Mouse (Mus musculus): ENCODE data around the gene Thbs2. TPM values are rescaled to one million over a fixed set of nuclear protein-coding genes. Genes with fewer than 3 reads are reported as not detected.

Gene Thbs2
- polyA plus RNA-seq, 1 experiment from 2014 or later, result 32.6 TPM

DNA sequence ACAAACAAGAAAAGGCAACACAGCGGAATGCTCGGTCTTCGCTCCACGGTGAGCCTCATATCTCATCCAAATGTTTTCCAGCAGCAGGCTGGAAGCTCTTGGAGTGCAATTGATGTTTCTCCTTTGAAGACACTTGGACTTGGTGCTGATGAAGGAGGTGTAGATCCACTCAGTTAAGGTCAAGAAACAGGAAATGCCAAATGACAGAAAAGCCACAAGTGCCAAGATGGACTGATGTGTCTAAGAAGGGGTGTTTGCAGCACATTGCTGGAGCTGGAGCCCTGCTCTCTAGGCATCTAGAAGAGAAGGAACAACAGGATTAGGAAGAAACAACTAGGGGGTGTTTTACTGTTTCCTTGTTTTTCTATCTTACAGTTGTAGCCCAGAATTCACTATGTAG, 26.8 kb downstream of the Thbs2 start:
- Histone ChIP-seq H3K4me3 (ENCODE audit: low read depth, low read length) (no peak overlapping the region), H3K9me3 (ENCODE audit: control insufficient read depth, low read depth, low read length) (no peaks in the 10 kb centered on the region), H3K36me3 (ENCODE audit: control insufficient read depth, insufficient read depth, low read length) (peaks cover 3% of the 10 kb centered on the region; the same call in 1 of the 2 replicates), H3K27me3 (ENCODE audit: control insufficient read depth, insufficient read depth, low read length) (no peaks in the 10 kb centered on the region), H3K4me2 (replicated peaks; ENCODE audit: low read depth, low read length) (no peak overlapping the region), H3K9ac (replicated peaks; ENCODE audit: low read depth, low read length) (no peak overlapping the region), H3K4me1 (ENCODE audit: control insufficient read depth, insufficient read depth, low read length) (no peaks in the 10 kb centered on the region), H3K27ac (ENCODE audit: low read length) (no peak overlapping the region)
- ATAC-seq (ENCODE audit: insufficient number of reproducible peaks, insufficient read depth, low FRiP score, low read depth), result no peak
- 52% methylated on average over 4 of the region's 4 CpGs for WGBS

- no peak overlapping the region for H3K27ac ChIP-seq (ENCODE audit: low read length)
- no peaks in the 10 kb centered on the region for H3K4me1 ChIP-seq (ENCODE audit: control insufficient read depth, insufficient read depth, low read length)
- no peak overlapping the region for H3K9ac ChIP-seq (replicated peaks; ENCODE audit: low read depth, low read length)
- no peaks in the 10 kb centered on the region for H3K9me3 ChIP-seq (ENCODE audit: control insufficient read depth, low read depth, low read length)
- 65% methylated on average over 2 of the region's 2 CpGs for WGBS
- H3K4me2 ChIP-seq (replicated peaks; ENCODE audit: low read depth, low read length), result no peak overlapping the region
- H3K36me3 ChIP-seq (ENCODE audit: control insufficient read depth, insufficient read depth, low read length), result peaks cover 3% of the 10 kb centered on the region; the same call in 1 of the 2 replicates
- H3K4me3 ChIP-seq (ENCODE audit: low read depth, low read length), result no peak overlapping the region
- no peak for ATAC-seq (ENCODE audit: insufficient number of reproducible peaks, insufficient read depth, low FRiP score, low read depth)
- no peaks in the 10 kb centered on the region for H3K27me3 ChIP-seq (ENCODE audit: control insufficient read depth, insufficient read depth, low read length)
Measured at GRCm38 (mm10) chr17:14666451-14666850, 27.6 kb downstream of the Thbs2 start.

DNA sequence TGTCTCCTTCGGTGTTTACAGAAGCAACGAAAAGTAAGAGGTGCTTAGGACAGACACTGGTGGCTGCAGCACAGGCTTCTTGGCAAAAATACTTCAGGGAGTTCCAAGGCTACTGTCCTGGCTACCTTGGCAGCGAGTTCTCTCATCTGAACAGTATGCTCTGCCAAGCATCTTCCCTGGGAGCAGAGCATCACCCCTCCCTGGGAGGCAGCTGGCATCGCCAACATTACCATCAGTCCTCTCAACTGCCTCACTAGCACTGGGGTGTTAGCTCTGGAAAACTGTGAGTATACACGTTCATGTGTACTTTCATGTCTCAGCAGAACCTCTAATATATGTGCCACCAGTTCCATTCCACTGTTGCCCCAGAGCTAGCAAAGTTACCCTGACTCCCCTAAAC, 30.7 kb downstream of the Thbs2 start:
- no peak overlapping the region for H3K4me3 ChIP-seq (ENCODE audit: low read depth, low read length)
- H3K9ac ChIP-seq (replicated peaks; ENCODE audit: low read depth, low read length), result no peak overlapping the region
- 80% methylated on average over 5 of the region's 5 CpGs for WGBS
- ATAC-seq (ENCODE audit: insufficient number of reproducible peaks, insufficient read depth, low FRiP score, low read depth), result no peak
- H3K36me3 ChIP-seq (ENCODE audit: control insufficient read depth, insufficient read depth, low read length), result no peaks in the 10 kb centered on the region
- H3K9me3 ChIP-seq (ENCODE audit: control insufficient read depth, low read depth, low read length), result no peaks in the 10 kb centered on the region
- no peaks in the 10 kb centered on the region for H3K4me1 ChIP-seq (ENCODE audit: control insufficient read depth, insufficient read depth, low read length)
- H3K4me2 ChIP-seq (replicated peaks; ENCODE audit: low read depth, low read length), result no peak overlapping the region
- H3K27ac ChIP-seq (ENCODE audit: low read length), result no peak overlapping the region
- no peaks in the 10 kb centered on the region for H3K27me3 ChIP-seq (ENCODE audit: control insufficient read depth, insufficient read depth, low read length)

DNA sequence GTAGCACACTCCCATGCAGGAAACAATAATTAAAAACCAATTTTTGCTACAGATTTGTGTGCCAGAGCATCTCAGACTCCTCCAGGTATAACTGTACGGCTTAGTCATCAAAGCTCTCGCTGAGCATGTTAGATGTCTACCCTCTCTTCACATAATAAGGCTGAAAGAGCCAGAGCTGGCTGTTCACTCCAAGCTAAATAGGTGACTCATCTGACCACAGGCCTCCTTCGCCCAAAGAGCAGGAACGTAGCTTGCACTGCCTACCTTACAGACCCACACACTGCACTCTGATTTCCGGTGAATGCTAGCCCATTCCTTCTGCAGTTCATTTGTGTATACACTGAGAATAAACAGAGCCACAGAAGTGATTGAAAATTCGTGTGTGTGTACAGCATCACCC, 31.6 kb downstream of the Thbs2 start:
- Histone ChIP-seq H3K9me3 (ENCODE audit: control insufficient read depth, low read depth, low read length) (no peaks in the 10 kb centered on the region), H3K4me2 (replicated peaks; ENCODE audit: low read depth, low read length) (no peak overlapping the region), H3K36me3 (ENCODE audit: control insufficient read depth, insufficient read depth, low read length) (no peaks in the 10 kb centered on the region), H3K27ac (ENCODE audit: low read length) (no peak overlapping the region), H3K4me1 (ENCODE audit: control insufficient read depth, insufficient read depth, low read length) (0 out of 2 replicates have a peak, but pooled peaks cover 2% of the 10 kb centered on the region), H3K27me3 (ENCODE audit: control insufficient read depth, insufficient read depth, low read length) (no peaks in the 10 kb centered on the region), H3K9ac (replicated peaks; ENCODE audit: low read depth, low read length) (no peak overlapping the region), H3K4me3 (ENCODE audit: low read depth, low read length) (no peak overlapping the region)
- 67% methylated on average over 6 of the region's 6 CpGs for WGBS
- ATAC-seq (ENCODE audit: insufficient number of reproducible peaks, insufficient read depth, low FRiP score, low read depth), result no peak

- WGBS, result 60% methylated on average over 4 of the region's 4 CpGs
- H3K4me2 ChIP-seq (replicated peaks; ENCODE audit: low read depth, low read length), result no peak overlapping the region
Measured at GRCm38 (mm10) chr17:14659746-14660145, 34.3 kb downstream of the Thbs2 start.

GRCm38 (mm10) chr17:14658123-14658522, 35.9 kb downstream of the Thbs2 start:
- no peak overlapping the region for H3K4me2 ChIP-seq (replicated peaks; ENCODE audit: low read depth, low read length)
- H3K36me3 ChIP-seq (ENCODE audit: control insufficient read depth, insufficient read depth, low read length), result no peaks in the 10 kb centered on the region
- H3K4me1 ChIP-seq (ENCODE audit: control insufficient read depth, insufficient read depth, low read length), result 0 out of 2 replicates have a peak, but pooled peaks cover 2% of the 10 kb centered on the region
- no peak for ATAC-seq (ENCODE audit: insufficient number of reproducible peaks, insufficient read depth, low FRiP score, low read depth)
- no peak overlapping the region for H3K4me3 ChIP-seq (ENCODE audit: low read depth, low read length)
- H3K27ac ChIP-seq (ENCODE audit: low read length), result no peak overlapping the region; the same call in 1 of the 2 replicates
- H3K27me3 ChIP-seq (ENCODE audit: control insufficient read depth, insufficient read depth, low read length), result no peaks in the 10 kb centered on the region
- H3K9me3 ChIP-seq (ENCODE audit: control insufficient read depth, low read depth, low read length), result no peaks in the 10 kb centered on the region
- H3K9ac ChIP-seq (replicated peaks; ENCODE audit: low read depth, low read length), result no peak overlapping the region
- WGBS, result 83% methylated on average over 2 of the region's 2 CpGs

More at GRCm38 (mm10) chr17:14659746-14660145, 34.3 kb downstream of the Thbs2 start:
- no peaks in the 10 kb centered on the region for H3K9me3 ChIP-seq (ENCODE audit: control insufficient read depth, low read depth, low read length)
- no peak overlapping the region for H3K4me3 ChIP-seq (ENCODE audit: low read depth, low read length)
- no peak overlapping the region for H3K9ac ChIP-seq (replicated peaks; ENCODE audit: low read depth, low read length)
- H3K36me3 ChIP-seq (ENCODE audit: control insufficient read depth, insufficient read depth, low read length), result no peaks in the 10 kb centered on the region
- 0 out of 2 replicates have a peak, but pooled peaks cover 2% of the 10 kb centered on the region for H3K4me1 ChIP-seq (ENCODE audit: control insufficient read depth, insufficient read depth, low read length)
- H3K27ac ChIP-seq (ENCODE audit: low read length), result no peak overlapping the region
- H3K27me3 ChIP-seq (ENCODE audit: control insufficient read depth, insufficient read depth, low read length), result no peaks in the 10 kb centered on the region
- no peak for ATAC-seq (ENCODE audit: insufficient number of reproducible peaks, insufficient read depth, low FRiP score, low read depth)

- Histone ChIP-seq H3K27ac (ENCODE audit: low read length) (peak overlapping the region; percentile 34; the same call in 1 of the 2 replicates), H3K4me2 (replicated peaks; ENCODE audit: low read depth, low read length) (no peak overlapping the region), H3K4me3 (ENCODE audit: low read depth, low read length) (no peak overlapping the region), H3K9ac (replicated peaks; ENCODE audit: low read depth, low read length) (no peak overlapping the region), H3K27me3 (ENCODE audit: control insufficient read depth, insufficient read depth, low read length) (no peaks in the 10 kb centered on the region), H3K4me1 (ENCODE audit: control insufficient read depth, insufficient read depth, low read length) (0 out of 2 replicates have a peak, but pooled peaks cover 2% of the 10 kb centered on the region), H3K9me3 (ENCODE audit: control insufficient read depth, low read depth, low read length) (no peaks in the 10 kb centered on the region), H3K36me3 (ENCODE audit: control insufficient read depth, insufficient read depth, low read length) (no peaks in the 10 kb centered on the region)
- no peak for ATAC-seq (ENCODE audit: insufficient number of reproducible peaks, insufficient read depth, low FRiP score, low read depth)
Measured at GRCm38 (mm10) chr17:14657123-14657522, 36.9 kb downstream of the Thbs2 start.

DNA sequence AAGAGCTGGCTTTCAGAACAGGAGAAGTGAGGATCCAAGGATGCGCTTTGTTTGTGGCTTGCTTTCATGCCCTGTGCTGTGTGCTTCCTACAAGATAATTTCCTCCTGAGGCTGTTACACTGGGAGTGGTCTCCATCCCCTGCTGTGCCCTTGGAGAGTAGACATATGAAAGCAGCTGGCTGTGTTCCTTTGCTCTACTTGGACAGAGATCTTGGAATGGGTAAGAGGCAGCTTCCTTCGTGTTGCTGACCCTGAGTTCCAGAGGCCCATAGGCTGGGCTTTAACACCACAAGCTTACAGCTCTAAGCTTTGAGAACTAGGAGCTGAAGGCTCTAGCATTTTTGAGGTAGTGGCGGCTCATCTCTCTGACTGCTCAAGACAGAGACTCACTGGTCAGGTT, 39.1 kb downstream of the Thbs2 start:
- H3K4me2 ChIP-seq (replicated peaks; ENCODE audit: low read depth, low read length), result no peak overlapping the region
- H3K27ac ChIP-seq (ENCODE audit: low read length), result no peak overlapping the region; the same call in 1 of the 2 replicates
- no peak overlapping the region for H3K9ac ChIP-seq (replicated peaks; ENCODE audit: low read depth, low read length)
- no peak for ATAC-seq (ENCODE audit: insufficient number of reproducible peaks, insufficient read depth, low FRiP score, low read depth)
- H3K9me3 ChIP-seq (ENCODE audit: control insufficient read depth, low read depth, low read length), result no peaks in the 10 kb centered on the region
- 0 out of 2 replicates have a peak, but pooled peaks cover 2% of the 10 kb centered on the region for H3K4me1 ChIP-seq (ENCODE audit: control insufficient read depth, insufficient read depth, low read length)
- H3K36me3 ChIP-seq (ENCODE audit: control insufficient read depth, insufficient read depth, low read length), result no peaks in the 10 kb centered on the region
- no peaks in the 10 kb centered on the region for H3K27me3 ChIP-seq (ENCODE audit: control insufficient read depth, insufficient read depth, low read length)
- no peak overlapping the region for H3K4me3 ChIP-seq (ENCODE audit: low read depth, low read length)
- WGBS, result 63% methylated on average over 3 of the region's 3 CpGs

DNA sequence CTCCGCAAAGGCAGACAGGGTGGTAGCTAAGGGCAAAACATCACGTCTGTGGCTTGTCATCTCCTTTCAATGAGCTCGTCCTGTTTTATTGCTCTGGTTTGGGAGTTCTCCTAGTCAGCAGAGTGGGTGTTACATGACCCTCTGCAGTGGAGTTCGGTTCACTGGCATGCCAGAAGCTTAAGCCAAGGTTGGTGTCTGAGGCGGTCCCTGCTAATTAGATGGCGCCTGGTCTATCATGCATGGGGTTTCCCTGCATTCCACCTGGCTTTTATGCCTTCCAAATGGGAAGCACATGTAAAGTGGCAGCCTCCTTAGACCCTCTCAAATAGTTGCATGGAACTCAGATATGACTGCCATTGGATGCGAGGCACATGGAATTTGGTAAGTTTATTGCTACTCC, 42.0 kb downstream of the Thbs2 start:
- Histone ChIP-seq H3K9me3 (ENCODE audit: control insufficient read depth, low read depth, low read length) (no peaks in the 10 kb centered on the region), H3K4me1 (ENCODE audit: control insufficient read depth, insufficient read depth, low read length) (no peaks in the 10 kb centered on the region), H3K36me3 (ENCODE audit: control insufficient read depth, insufficient read depth, low read length) (no peaks in the 10 kb centered on the region), H3K27ac (ENCODE audit: low read length) (no peak overlapping the region), H3K9ac (replicated peaks; ENCODE audit: low read depth, low read length) (no peak overlapping the region), H3K4me3 (ENCODE audit: low read depth, low read length) (no peak overlapping the region), H3K4me2 (replicated peaks; ENCODE audit: low read depth, low read length) (no peak overlapping the region), H3K27me3 (ENCODE audit: control insufficient read depth, insufficient read depth, low read length) (no peaks in the 10 kb centered on the region)
- WGBS, result 81% methylated on average over 7 of the region's 7 CpGs
- ATAC-seq (ENCODE audit: insufficient number of reproducible peaks, insufficient read depth, low FRiP score, low read depth), result no peak
